Comparison of ENCODE assay signal across 13 mouse cellular contexts in the genomic region with DNA sequence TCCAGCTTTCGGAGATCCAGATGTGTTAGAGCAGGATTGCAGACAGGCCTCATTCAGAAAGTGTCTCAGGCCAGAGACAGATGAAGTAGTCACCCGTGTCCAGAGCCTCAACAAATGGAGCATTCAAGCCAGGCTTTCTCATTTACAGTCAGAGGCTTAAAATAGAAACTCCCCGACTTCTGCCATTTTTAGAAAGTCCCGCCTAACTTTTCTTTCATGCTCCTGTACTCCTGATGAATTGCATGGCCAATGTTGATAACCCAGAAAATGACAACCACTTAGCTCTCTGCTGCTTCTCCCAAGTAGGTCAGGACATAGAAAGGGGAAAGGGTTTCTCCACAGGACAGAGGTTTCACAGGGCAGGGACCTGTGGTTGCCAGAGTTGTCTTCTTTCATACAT.
"Had no signal": no experiment of that assay in that cellular context is flagged by ENCODE, and none has a peak within 500 bp of the region (broad histone marks: within the 10 kb centered on the region; RNA-seq: fewer than 3 reads in every experiment).

No protein-coding gene starts in this region.

- ATAC-seq: midbrain, embryonic 16.5 days had no signal

- H3K9ac ChIP-seq: kidney, embryonic 15.5 days; limb, embryonic 13.5 days; liver, embryonic 14.5 days; midbrain, embryonic 12.5 days; neural tube, embryonic 13.5 days; stomach, embryonic 15.5 days had no signal

- H3K27me3 ChIP-seq: kidney, embryonic 15.5 days; limb, embryonic 13.5 days; midbrain, embryonic 12.5 days; neural tube, embryonic 13.5 days; stomach, embryonic 15.5 days had no signal

- H3K27ac ChIP-seq: kidney, embryonic 15.5 days; limb, embryonic 13.5 days; liver, embryonic 14.5 days; midbrain, embryonic 12.5 days; neural tube, embryonic 13.5 days; stomach, embryonic 15.5 days had no signal

- H3K4me3 ChIP-seq: kidney, embryonic 15.5 days; limb, embryonic 13.5 days; midbrain, embryonic 12.5 days; neural tube, embryonic 13.5 days; stomach, embryonic 15.5 days had no signal

- H3K9me3 ChIP-seq: kidney, embryonic 15.5 days; limb, embryonic 13.5 days; midbrain, embryonic 12.5 days; neural tube, embryonic 13.5 days; stomach, embryonic 15.5 days had no signal

- H3K36me3 ChIP-seq: kidney, embryonic 15.5 days; limb, embryonic 13.5 days; midbrain, embryonic 12.5 days; neural tube, embryonic 13.5 days; stomach, embryonic 15.5 days had no signal

- H3K4me2 ChIP-seq: kidney, embryonic 15.5 days; limb, embryonic 13.5 days; midbrain, embryonic 12.5 days; neural tube, embryonic 13.5 days; stomach, embryonic 15.5 days had no signal

- H3K4me1 ChIP-seq: kidney, embryonic 15.5 days; midbrain, embryonic 12.5 days; neural tube, embryonic 13.5 days; stomach, embryonic 15.5 days had no signal

- DNase-seq: kidney, postnatal 36 days; left cerebral cortex, postnatal 4 days; lung, adult 18-20 months; retina, postnatal 1 day; right cerebral cortex, postnatal 14 days; thymus, postnatal 36 days had no signal
